Mouse (Mus musculus): Measurements from ENCODE around the gene Cxcr1.

Cxcr1 gene

GRCm38 (mm10) chr1:74194445-74194844 lies at the start of gene Cxcr1:
Gene Cxcr1 (minus strand): TSS chr1:74194631.
- DNase-seq, result no peak

GRCm38 (mm10) chr1:74240832-74241231 lies 46.4 kb upstream of the Cxcr1 start:
- no peak for DNase-seq

GRCm38 (mm10) chr1:74240311-74240710 lies 45.9 kb upstream of the Cxcr1 start:
- no peak for DNase-seq

- DNase-seq, result no peak
Observed at GRCm38 (mm10) chr1:74239618-74240017, 45.2 kb upstream of the Cxcr1 start.

- DNase-seq, result no peak
Observed at GRCm38 (mm10) chr1:74239162-74239561, 44.7 kb upstream of the Cxcr1 start.

GRCm38 (mm10) chr1:74238136-74238535 lies 43.7 kb upstream of the Cxcr1 start:
- no peak for DNase-seq

GRCm38 (mm10) chr1:74237671-74238070 lies 43.2 kb upstream of the Cxcr1 start:
- no peak for DNase-seq

GRCm38 (mm10) chr1:74236590-74237317 lies 42.3 kb upstream of the Cxcr1 start:
- DNase-seq, result no peak

- DNase-seq, result peak; percentile 95 to 99
Observed at GRCm38 (mm10) chr1:74235938-74236589, 41.6 kb upstream of the Cxcr1 start, which contains the start of gene Arpc2. Gene Arpc2 (plus strand): TSS chr1:74236084.

GRCm38 (mm10) chr1:74230992-74231391 lies 36.6 kb upstream of the Cxcr1 start:
- DNase-seq, result no peak

GRCm38 (mm10) chr1:74229942-74230341 lies 35.5 kb upstream of the Cxcr1 start:
- DNase-seq, result no peak

GRCm38 (mm10) chr1:74227317-74227716 lies 32.9 kb upstream of the Cxcr1 start:
- no peak for DNase-seq

- DNase-seq, result no peak
Observed at GRCm38 (mm10) chr1:74219922-74220321, 25.5 kb upstream of the Cxcr1 start.

GRCm38 (mm10) chr1:74208941-74209340 lies 14.5 kb upstream of the Cxcr1 start:
- no peak for DNase-seq

- DNase-seq, result peak; percentile 9
Observed at GRCm38 (mm10) chr1:74207906-74208305, 13.5 kb upstream of the Cxcr1 start.

GRCm38 (mm10) chr1:74206642-74207041 lies 12.2 kb upstream of the Cxcr1 start:
- DNase-seq, result no peak

- peak; percentile 8 to 35 for DNase-seq
Observed at GRCm38 (mm10) chr1:74205881-74206280, 11.4 kb upstream of the Cxcr1 start.

GRCm38 (mm10) chr1:74203457-74203856 lies 9.0 kb upstream of the Cxcr1 start:
- no peak for DNase-seq

GRCm38 (mm10) chr1:74201048-74201844 lies 6.8 kb upstream of the Cxcr1 start:
- DNase-seq, result no peak

GRCm38 (mm10) chr1:74199046-74199445 lies 4.6 kb upstream of the Cxcr1 start:
- no peak for DNase-seq

GRCm38 (mm10) chr1:74197726-74198470 lies 3.5 kb upstream of the Cxcr1 start:
- DNase-seq, result no peak

- no peak for DNase-seq
Observed at GRCm38 (mm10) chr1:74196621-74197419, 2.4 kb upstream of the Cxcr1 start.

Measured in cerebellum, adult 18-20 months (tissue).